Mouse (Mus musculus): ENCODE measurements at regions not wholly inside any gene's neighbourhood (a gene's known extent, or its start where the extent isn't known, plus 50 kb on each side); places are given as distances from the start of the nearest gene placed in this dataset.

DNA sequence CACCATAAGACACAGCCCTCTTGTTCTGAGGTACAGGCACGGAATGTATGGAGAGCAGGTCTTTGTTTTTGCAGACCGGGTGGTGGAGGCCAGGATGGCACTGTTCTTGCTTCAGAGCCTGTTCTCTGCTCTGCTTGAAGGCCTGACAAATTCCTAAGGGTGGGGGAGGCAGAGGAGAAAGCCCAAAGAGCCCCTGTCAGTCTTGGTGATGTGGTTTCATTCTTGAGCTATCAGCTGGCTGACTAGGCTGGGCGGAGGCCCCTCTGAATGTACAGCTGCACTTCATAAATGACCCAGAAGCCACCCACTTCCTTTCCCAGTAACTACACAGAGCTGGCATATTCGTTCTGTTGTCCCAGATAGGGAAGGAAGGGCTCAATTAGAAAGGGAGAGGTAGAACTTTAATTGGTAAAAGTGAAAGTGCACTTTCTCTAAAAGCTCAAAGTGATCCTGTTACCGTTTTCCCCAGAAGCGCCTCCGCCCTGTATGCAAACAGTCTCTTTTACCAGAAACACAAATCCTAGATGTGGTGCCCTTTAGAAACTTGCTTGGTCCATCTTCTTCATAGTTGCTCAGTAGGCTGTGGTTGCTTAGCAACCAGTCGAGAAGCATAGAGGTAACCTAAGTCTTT, 152.3 kb upstream of the Tnfaip3 start:
- H3K4me3 ChIP-seq (ENCODE audit: extremely low read depth, insufficient read depth, insufficient read length) = no peak overlapping the region
- no peaks in the 10 kb centered on the region for H3K27me3 ChIP-seq (ENCODE audit: control insufficient read depth, insufficient read depth, low read length)
- peak overlapping the region; percentile 41 for H3K27ac ChIP-seq (ENCODE audit: insufficient read depth, low read length)

DNA sequence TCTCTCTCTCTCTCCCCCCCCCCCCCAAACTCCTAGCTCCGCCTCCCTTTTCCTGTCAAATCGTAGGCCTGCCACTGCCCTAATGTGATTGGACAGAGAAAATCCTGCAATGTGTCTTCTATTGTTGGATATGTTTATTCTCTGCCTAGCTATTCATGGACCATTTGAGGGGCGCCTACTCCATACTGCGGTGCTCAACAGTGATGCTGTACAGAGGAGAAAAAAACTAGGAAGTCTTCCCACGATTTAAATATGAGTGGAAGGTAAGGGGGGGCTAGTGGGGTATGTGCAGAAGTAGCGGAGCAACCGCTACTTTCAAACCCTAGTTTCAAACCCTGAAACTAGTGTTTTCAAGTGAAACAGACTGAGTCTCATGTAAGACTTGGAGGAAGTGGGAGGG, 151.6 kb upstream of the Tnfaip3 start:
- no peak for TF ChIP-seq CTCF (IDR thresholded peaks at IDR 0.05; ENCODE audit: extremely low read depth, insufficient read depth, insufficient read length, insufficient replicate concordance)
- TF ChIP-seq POLR2A (IDR thresholded peaks at IDR 0.05; ENCODE audit: low read depth, low read length) = no peak
- Histone ChIP-seq H3K36me3 (ENCODE audit: control insufficient read depth, insufficient read depth, low read length) (no peaks in the 10 kb centered on the region), H3K27ac (ENCODE audit: insufficient read depth, low read length) (no peak overlapping the region), H3K4me3 (ENCODE audit: extremely low read depth, insufficient read depth, insufficient read length) (no peak overlapping the region), H3K27me3 (ENCODE audit: control insufficient read depth, insufficient read depth, low read length) (no peaks in the 10 kb centered on the region), H3K4me1 (ENCODE audit: control insufficient read depth, insufficient read depth, insufficient read length) (peaks cover 7% of the 10 kb centered on the region; the same call in 1 of the 2 replicates)
- DNase-seq (ENCODE audit: low read depth in 1 of 2, low spot score in 2 of 2) = no peak
- 38% methylated on average over 7 of the region's 7 CpGs for WGBS

More for the DNA sequence above, 152.3 kb upstream of the Tnfaip3 start:
- Histone ChIP-seq H3K36me3 (ENCODE audit: control insufficient read depth, insufficient read depth, low read length) (no peaks in the 10 kb centered on the region), H3K4me1 (ENCODE audit: control insufficient read depth, insufficient read depth, insufficient read length) (peaks cover 7% of the 10 kb centered on the region; the same call in 1 of the 2 replicates)
- TF ChIP-seq CTCF (IDR thresholded peaks at IDR 0.05; ENCODE audit: extremely low read depth, insufficient read depth, insufficient read length, insufficient replicate concordance) (no peak), POLR2A (IDR thresholded peaks at IDR 0.05; ENCODE audit: low read depth, low read length) (no peak)
- 10% methylated on average over 8 of the region's 8 CpGs for WGBS
- no peak for DNase-seq (ENCODE audit: low read depth in 1 of 2, low spot score in 2 of 2)

DNA sequence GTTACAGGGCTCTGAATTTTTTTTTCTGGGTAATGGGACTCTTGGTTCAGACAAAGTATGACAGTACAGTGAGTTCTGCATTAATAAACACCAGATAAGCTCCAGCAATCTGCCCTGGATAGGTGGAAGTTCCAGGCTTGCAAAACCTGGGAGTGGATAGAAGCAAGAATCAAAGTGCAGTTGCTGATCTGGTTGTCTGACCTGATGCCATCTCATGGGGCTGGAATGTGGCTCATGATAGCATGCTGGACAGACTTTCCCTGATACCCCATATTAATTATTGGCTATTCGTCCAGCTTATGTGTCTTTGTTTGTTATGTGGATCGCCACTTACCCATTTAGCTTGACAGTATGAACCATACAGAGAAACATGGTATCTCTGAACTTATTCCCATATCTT, 146.6 kb upstream of the Tnfaip3 start:
- no peak for DNase-seq (ENCODE audit: low read depth in 1 of 2, low spot score in 2 of 2)
- Histone ChIP-seq H3K4me3 (ENCODE audit: extremely low read depth, insufficient read depth, insufficient read length) (no peak overlapping the region), H3K27me3 (ENCODE audit: control insufficient read depth, insufficient read depth, low read length) (no peaks in the 10 kb centered on the region), H3K27ac (ENCODE audit: insufficient read depth, low read length) (no peak overlapping the region), H3K36me3 (ENCODE audit: control insufficient read depth, insufficient read depth, low read length) (no peaks in the 10 kb centered on the region), H3K4me1 (ENCODE audit: control insufficient read depth, insufficient read depth, insufficient read length) (peaks cover 1% of the 10 kb centered on the region; the same call in 1 of the 2 replicates)
- no peak for TF ChIP-seq POLR2A (IDR thresholded peaks at IDR 0.05; ENCODE audit: low read depth, low read length)
- no peak for TF ChIP-seq CTCF (IDR thresholded peaks at IDR 0.05; ENCODE audit: extremely low read depth, insufficient read depth, insufficient read length, insufficient replicate concordance)
- 86% methylated on average over 2 of the region's 2 CpGs for WGBS

DNA sequence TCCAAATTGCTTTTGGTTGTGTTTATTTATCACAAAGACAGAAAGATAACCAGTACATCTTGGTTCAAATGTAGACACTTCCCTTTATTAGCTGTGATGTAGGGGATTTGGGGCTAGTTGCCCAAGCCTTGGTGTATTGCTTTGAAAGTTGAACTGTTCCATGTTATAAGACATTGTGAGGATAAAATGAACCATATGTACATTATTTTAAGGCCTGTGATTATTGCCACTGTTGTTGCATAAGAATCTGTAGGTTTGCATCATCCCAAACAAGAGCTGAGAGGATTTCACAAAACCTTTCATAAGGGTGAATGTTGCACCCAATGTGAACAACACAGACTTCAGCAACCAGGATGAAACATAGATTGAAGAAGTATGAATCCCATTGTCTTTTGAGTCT, 145.7 kb upstream of the Tnfaip3 start:
- H3K4me3 ChIP-seq (ENCODE audit: extremely low read depth, insufficient read depth, insufficient read length) = no peak overlapping the region
- TF ChIP-seq CTCF (IDR thresholded peaks at IDR 0.05; ENCODE audit: extremely low read depth, insufficient read depth, insufficient read length, insufficient replicate concordance) = no peak
- no peak for TF ChIP-seq POLR2A (IDR thresholded peaks at IDR 0.05; ENCODE audit: low read depth, low read length)
- H3K36me3 ChIP-seq (ENCODE audit: control insufficient read depth, insufficient read depth, low read length) = no peaks in the 10 kb centered on the region
- H3K27ac ChIP-seq (ENCODE audit: insufficient read depth, low read length) = no peak overlapping the region
- H3K4me1 ChIP-seq (ENCODE audit: control insufficient read depth, insufficient read depth, insufficient read length) = no peaks in the 10 kb centered on the region
- no peak for DNase-seq (ENCODE audit: low read depth in 1 of 2, low spot score in 2 of 2)
- no peaks in the 10 kb centered on the region for H3K27me3 ChIP-seq (ENCODE audit: control insufficient read depth, insufficient read depth, low read length)

DNA sequence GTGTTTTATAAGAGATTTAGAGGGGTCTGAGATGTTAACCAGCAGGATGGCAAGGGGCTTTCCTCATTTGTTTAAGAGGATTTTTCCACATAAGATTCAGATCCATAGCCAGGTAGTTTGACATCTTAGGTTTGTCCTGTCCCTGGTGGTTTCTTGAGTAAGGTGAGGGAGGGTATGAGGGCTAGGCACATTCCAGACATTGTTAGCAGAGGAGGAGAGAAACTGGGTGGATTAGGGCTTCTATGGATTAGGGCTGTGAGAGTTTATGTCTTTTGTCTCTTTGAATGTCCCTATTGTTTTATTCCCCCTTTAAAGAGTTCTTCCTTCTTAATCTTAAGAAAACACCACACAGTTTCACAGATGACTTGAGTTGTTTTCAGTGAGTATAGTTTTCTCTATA, 138.6 kb upstream of the Tnfaip3 start:
- Histone ChIP-seq H3K27me3 (ENCODE audit: control insufficient read depth, insufficient read depth, low read length) (no peaks in the 10 kb centered on the region), H3K36me3 (ENCODE audit: control insufficient read depth, insufficient read depth, low read length) (no peaks in the 10 kb centered on the region), H3K4me3 (ENCODE audit: extremely low read depth, insufficient read depth, insufficient read length) (no peak overlapping the region), H3K4me1 (ENCODE audit: control insufficient read depth, insufficient read depth, insufficient read length) (no peaks in the 10 kb centered on the region), H3K27ac (ENCODE audit: insufficient read depth, low read length) (no peak overlapping the region)
- DNase-seq (ENCODE audit: low read depth in 1 of 2, low spot score in 2 of 2) = no peak
- TF ChIP-seq POLR2A (IDR thresholded peaks at IDR 0.05; ENCODE audit: low read depth, low read length) = no peak
- TF ChIP-seq CTCF (IDR thresholded peaks at IDR 0.05; ENCODE audit: extremely low read depth, insufficient read depth, insufficient read length, insufficient replicate concordance) = no peak

DNA sequence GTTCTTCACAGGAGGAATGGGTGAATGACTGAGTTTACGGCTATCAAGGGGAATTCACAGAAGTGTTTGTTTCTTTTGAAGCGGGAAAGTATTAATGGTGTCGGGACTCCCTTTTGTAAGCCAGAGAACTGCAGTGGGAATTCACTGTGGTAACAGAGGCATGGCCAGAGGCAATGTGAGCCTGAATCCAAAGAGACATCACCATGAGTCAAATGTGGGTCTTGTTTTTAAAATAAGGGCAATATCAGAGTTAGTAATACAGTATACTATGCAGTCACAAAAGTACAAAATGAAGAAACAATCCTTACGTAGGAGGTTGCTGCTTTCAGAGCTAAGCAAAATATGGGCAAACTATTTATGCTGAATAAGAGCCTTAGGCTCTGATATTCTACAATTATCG, 137.3 kb upstream of the Tnfaip3 start:
- Histone ChIP-seq H3K27me3 (ENCODE audit: control insufficient read depth, insufficient read depth, low read length) (no peaks in the 10 kb centered on the region), H3K4me3 (ENCODE audit: extremely low read depth, insufficient read depth, insufficient read length) (no peak overlapping the region), H3K4me1 (ENCODE audit: control insufficient read depth, insufficient read depth, insufficient read length) (no peaks in the 10 kb centered on the region), H3K27ac (ENCODE audit: insufficient read depth, low read length) (no peak overlapping the region), H3K36me3 (ENCODE audit: control insufficient read depth, insufficient read depth, low read length) (no peaks in the 10 kb centered on the region)
- no peak for TF ChIP-seq POLR2A (IDR thresholded peaks at IDR 0.05; ENCODE audit: low read depth, low read length)
- no peak for DNase-seq (ENCODE audit: low read depth in 1 of 2, low spot score in 2 of 2)
- WGBS = 95% methylated on average over 5 of the region's 5 CpGs

DNA sequence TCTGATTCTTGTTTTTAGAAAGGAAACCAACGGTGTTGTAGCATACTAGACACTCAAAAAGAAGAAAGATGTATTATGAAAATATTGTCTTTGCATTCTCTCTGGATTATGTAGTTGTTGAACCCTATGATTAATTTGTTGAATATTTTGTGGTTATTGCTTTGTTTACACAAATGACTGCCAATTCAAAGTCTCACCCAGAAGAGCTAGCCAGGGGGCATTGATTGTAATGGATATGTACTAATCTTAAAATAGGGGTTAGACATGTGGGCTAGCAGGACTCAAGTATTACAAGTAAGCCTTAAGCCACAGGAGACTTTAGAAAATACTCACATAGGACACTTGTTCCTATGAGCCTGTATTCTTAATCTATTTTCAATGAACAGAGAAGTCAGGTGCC, 135.3 kb upstream of the Tnfaip3 start:
- no peak for DNase-seq (ENCODE audit: low read depth in 1 of 2, low spot score in 2 of 2)
- Histone ChIP-seq H3K36me3 (ENCODE audit: control insufficient read depth, insufficient read depth, low read length) (no peaks in the 10 kb centered on the region), H3K4me1 (ENCODE audit: control insufficient read depth, insufficient read depth, insufficient read length) (no peaks in the 10 kb centered on the region), H3K27ac (ENCODE audit: insufficient read depth, low read length) (no peak overlapping the region), H3K4me3 (ENCODE audit: extremely low read depth, insufficient read depth, insufficient read length) (no peak overlapping the region), H3K27me3 (ENCODE audit: control insufficient read depth, insufficient read depth, low read length) (no peaks in the 10 kb centered on the region)
- TF ChIP-seq POLR2A (IDR thresholded peaks at IDR 0.05; ENCODE audit: low read depth, low read length) (no peak), CTCF (IDR thresholded peaks at IDR 0.05; ENCODE audit: extremely low read depth, insufficient read depth, insufficient read length, insufficient replicate concordance) (no peak)
- 95% methylated on average over 1 of the region's 1 CpGs for WGBS

Data from spleen, adult 2 months (tissue).